26 mouse cellular contexts compared by ENCODE assay signal in genomic region chr3:118480515-118481248, GRCm38 (mm10).
"Had no signal": no experiment of that assay in that cellular context is flagged by ENCODE, and none has a peak within 500 bp of the region (broad histone marks: within the 10 kb centered on the region; RNA-seq: fewer than 3 reads in every experiment).

No protein-coding gene starts in this region.

- H3K9me3 ChIP-seq: heart, embryonic 13.5 days; heart, embryonic 15.5 days; hindbrain, embryonic 13.5 days; hindbrain, embryonic 15.5 days; kidney, embryonic 15.5 days; limb, embryonic 13.5 days; limb, embryonic 15.5 days; liver, embryonic 13.5 days had no signal

- DNase-seq: gastrocnemius, postnatal 14 days; gastrocnemius, postnatal 36 days; heart, adult 11 months; heart, adult 2 months; heart, postnatal 14 days; heart, postnatal 36 days; kidney, adult 11 months; kidney, adult 2 months; kidney, adult 9 months; kidney, postnatal 14 days; kidney, postnatal 36 days; layer of hippocampus, adult 9-11 months; layer of hippocampus, postnatal 36 days; left cerebral cortex, postnatal 4 days; liver, embryonic 13.5 days had no signal

- H3K9ac ChIP-seq: heart, embryonic 13.5 days; heart, embryonic 15.5 days; hindbrain, embryonic 13.5 days; hindbrain, embryonic 15.5 days; kidney, embryonic 15.5 days; limb, embryonic 13.5 days; limb, embryonic 15.5 days; liver, embryonic 13.5 days had no signal

- H3K4me2 ChIP-seq: heart, embryonic 11.5 days; heart, embryonic 13.5 days; heart, embryonic 15.5 days; hindbrain, embryonic 13.5 days; hindbrain, embryonic 15.5 days; kidney, embryonic 15.5 days; limb, embryonic 13.5 days; limb, embryonic 15.5 days; liver, embryonic 13.5 days had no signal

- H3K36me3 ChIP-seq: heart, embryonic 13.5 days; heart, embryonic 15.5 days; hindbrain, embryonic 13.5 days; hindbrain, embryonic 15.5 days; kidney, embryonic 15.5 days; limb, embryonic 13.5 days; limb, embryonic 15.5 days; liver, embryonic 13.5 days had no signal

- H3K27me3 ChIP-seq: heart, embryonic 13.5 days; heart, embryonic 15.5 days; hindbrain, embryonic 13.5 days; hindbrain, embryonic 15.5 days; kidney, embryonic 15.5 days; limb, embryonic 13.5 days; limb, embryonic 15.5 days; liver, embryonic 13.5 days had no signal

- H3K4me1 ChIP-seq: heart, embryonic 13.5 days; heart, embryonic 15.5 days; hindbrain, embryonic 13.5 days; hindbrain, embryonic 15.5 days; kidney, embryonic 15.5 days; limb, embryonic 13.5 days; limb, embryonic 15.5 days; liver, embryonic 13.5 days had no signal

- H3K4me3 ChIP-seq: heart, adult 2 months; heart, embryonic 13.5 days; heart, embryonic 15.5 days; hindbrain, embryonic 13.5 days; hindbrain, embryonic 15.5 days; kidney, embryonic 15.5 days; limb, embryonic 13.5 days; limb, embryonic 15.5 days; liver, embryonic 13.5 days had no signal

- ATAC-seq: hindbrain, postnatal 0 days; intestine, embryonic 16.5 days had no signal

- H3K27ac ChIP-seq: heart, adult 2 months; heart, embryonic 13.5 days; heart, embryonic 15.5 days; hindbrain, embryonic 13.5 days; hindbrain, embryonic 15.5 days; hindbrain, postnatal 0 days; kidney, embryonic 15.5 days; kidney, postnatal 0 days; limb, embryonic 13.5 days; limb, embryonic 15.5 days; liver, embryonic 13.5 days had no signal
